Mouse (Mus musculus) midbrain, postnatal 0 days (tissue): Measurements from ENCODE around the gene Ccdc22. TPM values are rescaled to one million over a fixed set of nuclear protein-coding genes. Genes with fewer than 3 reads are reported as not detected.

Source experiments
- ATAC-seq: fragments of 200-750 bp; cut with Nextera tagmentation; 2 replicates; pipeline ENCODE4 v1.8.0; 2017; ENCODE audit warnings: moderate number of reproducible peaks, mild to moderate bottlenecking, moderate TSS enrichment, moderate library complexity; ENCODE audit not compliant: low FRiP score
- DNase-seq: peaks from one replicate; pipeline ENCODE4 v3.0.0-alpha.2; 2015; ENCODE audit warnings: low spot score
- H3K27ac ChIP-seq: fragments of 300-500 bp; sonication (generic); 2 replicates; pipeline ENCODE4 v1.5.1; 2014; ENCODE audit warnings: low read depth, mild to moderate bottlenecking, low read length, mixed read lengths
- H3K27me3 ChIP-seq: fragments of 300-500 bp; sonication (generic); 2 replicates; pipeline ENCODE4 v1.6.1; 2014; ENCODE audit warnings: low read length, control low read depth, mixed read lengths; ENCODE audit not compliant: insufficient read depth
- H3K36me3 ChIP-seq: fragments of 300-500 bp; sonication (generic); 2 replicates; pipeline ENCODE4 v1.6.1; 2014; ENCODE audit warnings: low read length, control low read depth, mixed read lengths; ENCODE audit not compliant: insufficient read depth
- H3K4me1 ChIP-seq: fragments of 300-500 bp; sonication (generic); 2 replicates; pipeline ENCODE4 v1.6.1; 2014; ENCODE audit warnings: mild to moderate bottlenecking, control low read depth, antibody characterized with exemption, low read length, mixed read lengths; ENCODE audit not compliant: insufficient read depth
- H3K4me2 ChIP-seq: fragments of 300-500 bp; sonication (generic); 2 replicates; pipeline ENCODE4 v1.6.1; 2014; ENCODE audit warnings: low read depth, mild to moderate bottlenecking, low read length, mixed read lengths; ENCODE audit not compliant: poor library complexity, severe bottlenecking
- H3K4me3 ChIP-seq: fragments of 300-500 bp; sonication (generic); 2 replicates; pipeline ENCODE4 v1.5.1; 2014; ENCODE audit warnings: low read depth, mild to moderate bottlenecking, low read length, moderate library complexity
- H3K9ac ChIP-seq: fragments of 300-500 bp; sonication (generic); replicated peaks from 2 replicates; pipeline ENCODE4 v1.6.1; 2014; ENCODE audit warnings: mild to moderate bottlenecking, low read length, moderate library complexity, mixed read lengths; ENCODE audit not compliant: poor library complexity, severe bottlenecking
- H3K9me3 ChIP-seq: fragments of 300-500 bp; sonication (generic); 2 replicates; pipeline ENCODE4 v1.6.1; 2016; ENCODE audit warnings: low read length, control low read depth
- CTCF ChIP-seq: IDR thresholded peaks from 2 replicates; pipeline ENCODE4 v1.5.1; 2016; ENCODE audit warnings: antibody characterized with exemption, mild to moderate bottlenecking
- WGBS: fragments of 180-500 bp; shearing (Covaris S2); extraction: QIAGEN DNeasy Blood & Tissue Kit; methylation state at CpG from one replicate; pipeline ENCODE4 v1.1.7; 2014; 5-methylcytosine and 5-hydroxymethylcytosine counted together
- polyA plus RNA-seq: library from polyadenylated mRNA; unstranded; fragments of >200 nt; fragmentation: Nextera tagmentation; extraction: Ambion mirVana; gene quantifications from 2 replicates; pipeline ENCODE4 v1.2.1, GENCODE M21; 2015
- total RNA-seq: library from RNA; depleted of rRNA; stranded (reverse); fragments of >200 nt; gene quantifications from 2 replicates; pipeline ENCODE4 v1.2.3, GENCODE M21; 2014

The Ccdc22 gene
- total and polyA plus RNA-seq, 2 experiments from 2014 or later = 20.0 to 32.3 TPM

- Histone ChIP-seq H3K36me3 (no peaks in the 10 kb centered on the region), H3K27ac (peak overlapping the region; percentile 73), H3K4me2 (peak overlapping the region; percentile 62), H3K27me3 (no peaks in the 10 kb centered on the region), H3K9ac (peak overlapping the region; percentile 60; the same call in 1 of the 2 replicates), H3K9me3 (no peaks in the 10 kb centered on the region), H3K4me3 (peak overlapping the region; percentile 38), H3K4me1 (no peaks in the 10 kb centered on the region)
- 35% methylated on average over 21 of the region's 21 CpGs for WGBS
- DNase-seq (peak; percentile 10), ATAC-seq (peak; percentile 57)
- TF ChIP-seq CTCF = no peak
Observed at GRCm38 (mm10) chrX:7610035-7610434, 4.7 kb upstream of the Ccdc22 start.

- no peaks in the 10 kb centered on the region for H3K27me3 ChIP-seq
- no peak within 1 kb of the TSS for H3K4me3 ChIP-seq
- DNase-seq (no peak), ATAC-seq (no peak)
- H3K36me3 ChIP-seq = no peaks in the 10 kb centered on the region
- no peak for TF ChIP-seq CTCF
- no peaks in the 10 kb centered on the region for H3K9me3 ChIP-seq
- H3K4me2 ChIP-seq = no peak within 1 kb of the TSS
- H3K9ac ChIP-seq = no peak within 1 kb of the TSS
- 67% methylated on average over 6 of the region's 6 CpGs for WGBS
- no peak within 1 kb of the TSS for H3K27ac ChIP-seq
- H3K4me1 ChIP-seq = no peaks in the 10 kb centered on the region
Observed at GRCm38 (mm10) chrX:7606783-7607182, 1.5 kb upstream of the Ccdc22 start, which contains the start of gene Cacna1f. Gene Cacna1f (plus strand): TSS chrX:7607083.

- Histone ChIP-seq H3K4me2 (no peak overlapping the region), H3K27ac (no peak overlapping the region), H3K36me3 (no peaks in the 10 kb centered on the region), H3K9ac (no peak overlapping the region), H3K4me3 (peak overlapping the region; percentile 42; the same call in 1 of the 2 replicates), H3K27me3 (no peaks in the 10 kb centered on the region), H3K4me1 (no peaks in the 10 kb centered on the region), H3K9me3 (no peaks in the 10 kb centered on the region)
- no peak for TF ChIP-seq CTCF
- WGBS = 48% methylated on average over 8 of the region's 8 CpGs
- DNase-seq = no peak
- no peak for ATAC-seq
Observed at GRCm38 (mm10) chrX:7605575-7605941, 241 bp upstream of the Ccdc22 start.

GRCm38 (mm10) chrX:7604004-7604403 is 1.3 kb downstream of the Ccdc22 start:
- peaks cover 2% of the 10 kb centered on the region; the same call in 1 of the 2 replicates for H3K36me3 ChIP-seq
- H3K9ac ChIP-seq = no peak overlapping the region
- no peak for TF ChIP-seq CTCF
- H3K9me3 ChIP-seq = no peaks in the 10 kb centered on the region
- no peaks in the 10 kb centered on the region for H3K4me1 ChIP-seq
- H3K27me3 ChIP-seq = no peaks in the 10 kb centered on the region
- no peak overlapping the region for H3K4me2 ChIP-seq
- no peak for DNase-seq
- no peak overlapping the region for H3K4me3 ChIP-seq
- WGBS = 92% methylated on average over 7 of the region's 7 CpGs
- no peak for ATAC-seq
- H3K27ac ChIP-seq = no peak overlapping the region

- H3K4me1 ChIP-seq = no peaks in the 10 kb centered on the region
- H3K4me3 ChIP-seq = no peak overlapping the region
- H3K27ac ChIP-seq = no peak overlapping the region
- H3K9me3 ChIP-seq = no peaks in the 10 kb centered on the region
- no peak overlapping the region for H3K9ac ChIP-seq
- TF ChIP-seq CTCF = no peak
- H3K27me3 ChIP-seq = no peaks in the 10 kb centered on the region
- DNase-seq (no peak), ATAC-seq (no peak)
- no peak overlapping the region for H3K4me2 ChIP-seq
- H3K36me3 ChIP-seq = peaks cover 15% of the 10 kb centered on the region; the same call in 1 of the 2 replicates
- WGBS = 94% methylated on average over 9 of the region's 9 CpGs
Observed at GRCm38 (mm10) chrX:7595371-7595770, 9.9 kb downstream of the Ccdc22 start.

GRCm38 (mm10) chrX:7586356-7586755 is 19.0 kb downstream of the Ccdc22 start:
- Histone ChIP-seq H3K9me3 (no peaks in the 10 kb centered on the region; the same call in 1 of the 2 replicates), H3K4me2 (no peak overlapping the region), H3K4me3 (no peak overlapping the region), H3K36me3 (no peaks in the 10 kb centered on the region), H3K4me1 (no peaks in the 10 kb centered on the region), H3K9ac (no peak overlapping the region), H3K27me3 (no peaks in the 10 kb centered on the region), H3K27ac (no peak overlapping the region)
- 95% methylated on average over 4 of the region's 5 CpGs for WGBS
- DNase-seq (no peak), ATAC-seq (no peak)
- TF ChIP-seq CTCF = no peak
